Mouse (Mus musculus): ENCODE results near the gene Pin4. TPM values are rescaled to one million over a fixed set of nuclear protein-coding genes. Genes with fewer than 3 reads are reported as not detected.

Gene Pin4
- 10 to 100 TPM; 22.9 to 25.5 TPM for polyA plus RNA-seq (2017; shearing (Covaris generic))

GRCm38 (mm10) chrX:102119042-102119864 is at the start of gene Pin4:
Pin4 (plus strand) TSS chrX:102119447.

GRCm38 (mm10) chrX:102070591-102071471 is 48.4 kb upstream of the Pin4 start, which contains the start of gene Rtl5:
Rtl5 (minus strand) TSS chrX:102071304.

DNA sequence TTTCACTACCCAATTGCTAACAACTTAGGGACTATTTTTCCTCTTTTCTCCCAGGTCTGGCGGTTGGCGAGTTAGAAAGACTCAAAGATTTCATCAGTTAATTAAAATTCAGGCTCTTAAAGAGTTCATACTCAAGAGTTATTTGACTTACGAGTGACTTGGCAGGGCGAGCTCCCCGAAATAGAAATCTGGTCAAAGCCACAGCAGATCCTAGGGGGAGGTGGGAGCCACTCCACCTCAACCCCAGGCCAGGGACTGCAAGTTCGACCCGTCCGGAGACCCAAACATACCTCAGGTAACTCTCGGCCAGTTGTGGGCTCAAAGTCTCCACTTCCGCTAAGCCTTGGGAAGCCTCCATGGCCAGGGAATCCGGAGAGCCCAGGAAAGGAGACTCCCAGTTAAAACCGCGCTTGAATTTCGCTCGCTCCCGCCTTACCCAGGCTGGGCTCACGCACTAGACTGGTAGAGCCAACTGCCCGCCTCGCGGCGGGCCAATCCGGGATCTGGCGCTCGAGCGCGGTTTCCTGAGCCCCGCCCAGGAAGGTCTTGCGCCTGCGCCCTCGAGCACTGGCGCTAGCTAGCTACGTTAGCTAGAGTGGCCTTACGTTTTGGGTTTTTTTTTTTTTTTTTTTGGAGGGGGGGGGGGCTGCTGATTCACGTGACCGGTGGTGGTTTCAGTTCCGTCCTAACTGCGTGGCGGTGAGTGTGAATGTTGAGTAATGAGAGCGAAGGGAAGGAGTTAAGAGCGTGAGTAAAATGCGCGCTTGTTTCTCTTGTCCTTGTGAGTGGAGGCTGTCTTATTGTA is 37.6 kb downstream of the Pin4 start, which contains the start of gene Ercc6l:
TSS of gene Ercc6l (minus strand) at position 474 of the 805 bp plus-strand sequence.

Other genes with a start within 250 kb of the Pin4 start
- gene Rtl5, start 48.1 kb upstream of the Pin4 start, polyA plus RNA-seq (2017; shearing (Covaris generic)): under 1 TPM; 0.49 to 0.50 TPM
- gene Ercc6l, start 37.6 kb downstream of the Pin4 start, polyA plus RNA-seq (2017; shearing (Covaris generic)): 1 to 10 TPM; 1.4 to 3.6 TPM
- 1,000 to 10,000 TPM in 1 of 2 experiments, 100 to 1,000 TPM in 1; 618 to 1,063 TPM for gene Rps4x, start 69.9 kb downstream of the Pin4 start, polyA plus RNA-seq (2017; shearing (Covaris generic))
- gene Cited1, start 132.7 kb downstream of the Pin4 start, polyA plus RNA-seq (2017; shearing (Covaris generic)): under 1 TPM in 1 of 2 experiments, not detected in 1; 0.52 TPM

Data from activated CD4-positive, CD25-positive, alpha-beta regulatory T cell (primary cell).